Mouse (Mus musculus) layer of hippocampus, adult 9-11 months (tissue): ENCODE data around the gene Tcp10a.
"Not testable (repeated sequence)": the region's sequence is repeated elsewhere in the genome, so short reads cannot be mapped to it uniquely, and the experiment has no call there.

Source experiments
- DNase-seq: peaks from one replicate; pipeline ENCODE4 v3.0.0; 2022

Gene Tcp10a

DNA sequence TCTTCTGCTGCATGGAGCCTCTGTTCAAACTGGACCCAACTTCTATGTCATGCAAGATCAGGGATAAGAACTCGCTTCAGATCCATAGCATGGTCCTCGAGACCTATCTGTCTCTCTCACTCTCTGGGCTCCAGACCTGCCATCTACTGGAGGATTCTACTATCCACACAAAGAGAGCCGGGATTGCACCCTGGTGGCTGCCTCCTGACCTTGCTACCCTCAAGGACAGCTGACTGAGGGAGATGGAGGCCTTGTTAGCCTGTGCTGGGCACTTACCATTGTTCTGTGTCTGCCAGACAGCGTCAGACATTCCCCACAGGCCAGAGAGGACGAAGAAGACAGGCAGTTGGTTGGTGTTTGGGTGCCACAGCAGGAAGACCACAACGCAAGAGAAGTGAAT is 45.0 kb downstream of the Tcp10a start:
- not testable (repeated sequence) for DNase-seq

DNA sequence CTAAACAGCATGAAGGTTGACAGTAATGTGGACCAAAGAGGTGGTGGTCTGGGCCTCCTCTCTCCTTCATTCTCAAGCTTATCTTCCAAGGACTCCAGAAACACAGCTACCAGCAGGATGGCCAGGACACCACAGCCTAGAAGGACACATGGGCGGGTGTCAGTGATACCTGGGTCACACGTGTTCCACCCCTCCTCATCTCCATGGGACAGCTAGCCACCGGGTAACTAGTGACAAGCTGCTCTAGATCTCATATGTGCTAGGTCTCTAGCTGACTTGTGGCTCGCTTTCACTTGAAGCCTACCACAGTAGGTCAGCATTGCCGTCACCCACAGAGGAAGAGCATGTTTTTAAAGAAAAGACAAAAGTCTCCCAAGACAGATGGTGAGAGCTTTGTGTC is 47.4 kb downstream of the Tcp10a start, which contains the start of gene Gm49630:
TSS of gene Gm49630 (minus strand) at position 101 of the 400 bp plus-strand sequence.
- DNase-seq: not testable (repeated sequence)

DNA sequence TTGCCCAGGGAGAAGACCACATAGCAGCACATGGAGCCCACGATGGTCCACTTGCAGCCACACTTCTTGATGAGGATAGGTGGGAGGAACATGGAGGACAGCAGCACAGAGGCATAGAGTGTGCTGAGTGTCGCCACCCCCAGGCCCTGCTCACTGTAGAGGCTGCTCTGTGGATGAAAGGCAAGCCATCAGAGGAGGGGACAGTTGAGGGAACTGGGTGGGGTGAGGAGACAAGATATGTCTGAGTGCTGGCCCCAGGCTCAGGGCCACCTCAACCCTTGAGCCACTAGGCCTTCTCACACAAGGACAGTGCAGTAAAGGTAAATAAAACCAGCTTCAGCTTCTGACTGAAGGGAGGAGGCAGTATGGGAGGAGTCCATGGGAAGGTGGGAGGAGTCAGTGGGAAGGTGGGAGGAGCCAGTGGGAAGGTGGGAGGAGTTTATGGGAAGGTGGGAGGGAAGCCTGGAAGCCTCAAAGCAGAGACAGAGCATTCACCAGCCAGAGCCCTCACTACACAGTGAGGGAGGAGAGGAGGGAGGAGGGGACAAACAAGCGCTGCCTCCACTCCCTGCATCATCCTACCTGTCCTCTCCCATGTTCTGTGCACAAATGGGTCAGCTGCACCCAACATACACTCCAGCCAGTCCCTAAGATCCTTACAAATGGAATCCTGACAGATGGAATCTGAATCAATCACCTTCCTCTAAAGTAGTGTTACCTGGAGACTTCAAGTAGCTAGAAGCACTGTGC is 52.7 kb downstream of the Tcp10a start:
- DNase-seq: not testable (repeated sequence)

DNA sequence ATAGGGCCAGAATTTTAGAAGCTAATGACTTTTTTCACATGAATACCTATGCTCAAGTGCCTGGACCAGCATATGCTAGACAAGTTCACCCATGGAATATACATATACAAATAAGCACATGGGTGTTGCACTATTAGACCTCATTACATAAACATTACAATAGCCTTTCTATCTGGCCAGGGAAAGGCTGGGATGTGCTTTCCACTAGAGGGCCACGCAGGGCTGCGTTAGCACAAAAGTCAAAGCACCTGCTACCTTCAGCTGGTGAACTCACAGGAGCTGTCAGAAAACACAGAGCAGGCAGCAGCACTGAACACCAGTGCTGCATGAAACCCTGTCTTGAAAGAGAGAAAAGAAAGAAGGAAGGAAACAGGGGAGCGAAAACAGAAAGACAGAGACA is 53.5 kb downstream of the Tcp10a start:
- not testable (repeated sequence) for DNase-seq

DNA sequence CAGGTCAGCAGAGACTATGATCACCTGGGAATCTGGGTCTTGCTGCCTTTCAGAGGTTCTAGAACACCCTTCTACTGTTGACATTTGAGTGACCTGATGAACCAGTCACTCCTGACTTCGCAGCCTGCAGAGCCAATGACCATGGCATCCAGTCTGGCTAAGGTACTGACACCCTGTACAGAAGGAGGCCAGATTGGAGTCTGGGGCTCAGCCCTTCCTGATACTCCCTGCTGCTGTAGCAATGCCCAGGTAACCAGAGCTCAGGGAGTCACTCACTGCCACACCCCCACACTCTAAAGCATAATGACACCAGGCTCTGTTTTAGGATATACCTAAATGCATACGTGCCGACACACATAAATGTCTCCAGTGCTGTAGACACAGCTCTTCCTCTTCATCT is 58.3 kb downstream of the Tcp10a start:
- DNase-seq: not testable (repeated sequence)

DNA sequence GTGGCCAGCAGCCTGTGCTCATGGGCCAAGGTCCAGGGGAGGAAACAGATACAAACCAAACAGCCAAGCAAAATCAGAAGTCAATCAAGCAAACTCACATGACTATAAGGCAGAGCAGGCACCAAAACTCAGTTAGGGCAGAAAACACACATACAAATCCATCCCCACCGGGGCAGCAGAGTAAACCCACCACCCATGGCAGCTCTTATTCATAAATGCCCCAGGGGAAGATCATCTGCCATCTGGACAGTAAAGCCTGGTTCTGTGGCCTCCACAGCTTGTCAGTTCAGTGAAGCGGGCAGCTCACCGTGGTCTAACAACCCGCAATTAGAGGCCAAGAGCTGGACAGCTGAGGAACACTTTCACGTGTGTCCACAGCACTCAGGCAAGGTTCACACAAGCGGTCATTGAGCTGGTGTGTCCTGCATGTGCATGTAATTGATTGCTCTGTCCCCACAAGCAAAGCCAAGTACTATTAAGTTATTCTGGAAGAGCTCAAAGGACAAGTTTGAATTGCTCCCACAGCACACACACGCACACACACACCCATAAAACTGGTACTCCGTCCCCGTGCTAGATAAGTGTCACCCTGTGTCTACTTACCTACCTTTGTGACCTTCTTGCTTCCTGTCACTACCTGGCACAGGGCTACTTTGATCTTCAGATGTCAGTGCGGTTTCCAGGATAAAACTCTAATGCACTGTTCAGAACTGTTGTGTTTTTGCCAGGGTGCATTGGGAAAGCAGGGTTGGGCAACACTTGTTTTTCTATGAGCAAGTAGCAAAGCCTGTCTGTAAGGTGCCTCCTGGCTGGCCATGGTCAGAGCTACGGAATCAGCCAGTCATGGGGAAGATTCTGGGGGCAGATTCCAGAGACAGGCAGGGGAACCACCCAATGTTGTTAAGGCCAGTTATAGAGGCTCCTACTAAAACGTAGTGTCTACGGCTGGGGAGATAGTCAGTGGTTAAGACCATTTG is 59.0 kb downstream of the Tcp10a start:
- not testable (repeated sequence) for DNase-seq

DNA sequence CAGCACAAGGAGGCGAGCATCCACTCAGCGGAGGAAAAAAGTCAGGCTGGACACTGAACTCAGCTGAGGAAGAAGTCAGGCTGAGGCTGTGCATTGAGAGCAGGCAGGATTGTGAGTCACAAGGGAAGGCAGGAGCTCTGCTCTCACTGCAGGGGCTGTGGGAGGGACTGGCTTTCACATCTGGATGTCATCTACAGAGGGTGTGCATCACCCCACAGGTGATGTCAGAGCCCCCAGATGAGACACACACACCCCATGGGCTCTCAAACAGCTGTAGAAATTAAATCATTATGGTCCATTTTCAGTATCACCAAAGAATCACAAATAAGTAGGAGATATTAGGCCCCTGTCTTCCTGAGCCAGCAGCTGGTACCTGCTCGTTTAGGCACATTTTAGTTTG is 60.9 kb downstream of the Tcp10a start, which contains the start of gene Unc93a2:
TSS of gene Unc93a2 (minus strand) at position 101 of the 400 bp plus-strand sequence.
- not testable (repeated sequence) for DNase-seq

DNA sequence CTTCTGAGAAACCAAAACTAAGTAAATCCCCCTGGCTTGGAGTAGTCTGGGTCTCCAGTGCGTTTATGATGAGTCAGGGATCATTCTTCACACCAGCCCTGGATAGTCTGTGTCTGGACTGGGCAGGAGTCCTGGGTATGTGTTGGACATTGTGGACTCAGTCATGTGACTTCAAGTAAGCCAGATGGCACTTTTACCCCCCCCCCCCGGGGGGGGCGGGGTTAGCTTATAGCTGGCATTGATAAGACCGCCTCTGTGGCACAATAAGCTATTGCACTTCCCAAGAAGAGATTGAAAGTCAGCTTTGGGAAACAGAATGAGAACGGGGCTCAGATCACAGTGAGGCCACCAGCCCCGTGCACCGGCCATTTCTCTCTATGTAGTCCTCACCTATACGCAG is 61.6 kb downstream of the Tcp10a start:
- DNase-seq: not testable (repeated sequence)

DNA sequence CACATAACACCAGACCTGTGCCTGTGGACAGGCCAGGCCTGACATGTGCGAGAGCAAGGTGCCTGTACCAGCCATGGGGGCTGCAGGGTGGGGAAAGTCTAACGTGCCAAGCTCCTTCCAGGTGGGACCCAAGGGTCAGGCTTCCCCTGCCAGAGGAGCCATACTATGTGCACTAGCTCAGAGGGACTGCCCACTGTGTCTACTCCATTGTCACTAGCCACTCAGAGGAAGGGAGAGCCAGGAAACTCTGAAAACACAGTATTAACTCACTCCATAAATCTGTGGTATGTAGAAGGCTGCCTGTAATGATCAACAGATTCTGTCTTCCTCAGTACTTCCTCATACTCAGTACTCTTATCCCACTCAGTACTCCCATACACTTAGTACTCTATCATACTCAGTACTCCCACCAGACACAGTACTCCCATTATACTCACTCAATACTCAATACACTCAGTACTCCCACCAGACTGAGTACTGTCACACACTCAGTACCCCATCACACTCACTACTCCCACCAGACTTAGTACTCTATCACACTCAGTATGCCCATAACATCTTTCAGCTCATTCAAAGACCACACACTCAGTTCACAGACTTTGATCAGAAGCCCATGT is 64.0 kb downstream of the Tcp10a start:
- not testable (repeated sequence) for DNase-seq

DNA sequence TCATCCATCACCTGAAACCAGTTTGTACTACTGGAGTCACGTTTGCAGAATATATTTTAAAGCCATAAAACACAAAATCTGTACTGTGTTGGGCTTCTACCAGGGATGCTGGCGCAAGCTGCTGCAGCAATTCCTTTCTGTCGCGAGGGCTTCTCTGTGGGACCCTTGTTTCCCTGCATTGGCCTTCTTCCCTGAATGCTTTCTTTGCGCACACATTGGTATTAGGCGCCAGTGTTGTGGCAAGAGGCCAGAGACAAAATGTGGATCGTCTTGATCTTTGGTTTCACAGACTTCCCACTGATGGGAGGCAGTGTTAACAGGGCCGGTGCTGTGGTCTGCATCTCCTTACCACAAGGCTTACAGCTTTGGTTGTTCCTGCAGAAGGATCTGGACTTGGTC is 64.5 kb downstream of the Tcp10a start:
- not testable (repeated sequence) for DNase-seq

DNA sequence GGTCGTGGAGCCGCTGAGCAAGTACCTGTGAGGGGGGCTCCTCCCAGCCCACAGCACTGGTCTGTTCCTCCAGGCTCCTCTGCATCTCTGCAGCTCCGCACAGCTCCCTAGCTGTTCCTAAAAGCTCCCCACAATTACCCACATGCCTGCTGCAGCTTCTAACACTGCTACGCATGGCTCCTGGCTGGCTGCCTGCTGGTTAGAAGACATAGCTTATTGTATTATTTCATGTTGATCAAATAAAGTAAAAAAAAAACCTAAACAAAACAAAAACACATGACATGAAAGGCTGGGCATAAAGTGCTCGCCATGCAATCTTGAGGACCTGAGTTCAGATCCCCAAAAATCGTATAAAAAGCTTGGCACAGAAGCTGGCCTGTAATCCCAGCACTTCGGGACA is 65.5 kb downstream of the Tcp10a start:
- peak; percentile 34 for DNase-seq

DNA sequence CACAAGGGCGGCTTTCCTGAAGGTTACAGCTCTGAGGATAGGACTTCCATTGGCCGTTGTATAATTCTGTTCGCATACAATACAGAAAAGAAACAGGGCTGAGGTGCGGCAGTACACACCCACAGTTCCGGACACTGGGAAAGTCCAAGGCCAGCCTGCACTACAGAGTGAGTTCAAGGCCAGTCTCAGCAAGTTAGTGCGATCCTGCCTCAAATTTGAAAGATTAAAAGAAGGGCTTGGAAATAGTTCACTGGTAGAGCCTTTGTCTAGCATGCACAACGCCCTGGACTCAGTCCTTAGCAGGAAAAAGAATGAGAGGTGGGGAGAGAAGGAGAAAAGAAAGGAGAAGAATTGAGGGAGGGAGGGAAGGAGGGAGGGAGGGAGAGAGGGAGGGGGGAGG is 70.7 kb downstream of the Tcp10a start:
- DNase-seq: not testable (repeated sequence)
